Mouse (Mus musculus): ENCODE measurements around the gene Gpank1. TPM values are rescaled to one million over a fixed set of nuclear protein-coding genes. Genes with fewer than 3 reads are reported as not detected.
A peak's percentile ranks its signal among the peaks of the same experiment; 100 is the strongest.

The Gpank1 gene
- total RNA-seq, 2 experiments from 2014 or later: 22.6 to 48.5 TPM

DNA sequence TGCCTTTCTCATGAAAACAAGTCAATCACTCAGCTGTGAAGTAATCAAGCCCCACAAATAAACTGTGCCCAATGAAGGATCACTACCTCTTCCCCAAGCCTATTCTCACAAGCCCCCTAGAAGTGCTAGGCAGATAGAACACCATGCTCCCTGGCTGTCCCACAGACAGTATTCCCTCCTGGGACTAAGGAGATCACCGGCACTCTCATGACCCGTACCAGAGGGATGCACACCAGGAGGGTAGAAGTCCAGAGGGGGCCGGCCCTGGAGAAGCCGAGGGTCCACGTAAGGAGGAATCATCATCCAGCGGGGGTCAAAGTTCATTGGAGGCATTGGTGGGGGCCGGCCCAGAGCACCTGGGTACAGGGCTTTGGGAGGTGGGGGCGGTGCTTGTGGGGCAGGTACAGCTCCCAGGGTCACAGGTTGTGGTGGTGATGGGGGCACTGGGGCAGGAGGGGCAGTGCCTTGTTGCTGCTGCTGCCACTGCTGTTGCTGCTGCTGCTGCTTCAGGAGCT lies 36.5 kb downstream of the Gpank1 start:
- ATAC-seq (ENCODE audit: poor library complexity, severe bottlenecking): no peak

- ATAC-seq (ENCODE audit: poor library complexity, severe bottlenecking): no peak
Measured at GRCm38 (mm10) chr17:35158850-35159593, 37.8 kb downstream of the Gpank1 start.

- ATAC-seq (ENCODE audit: poor library complexity, severe bottlenecking): no peak
Measured at GRCm38 (mm10) chr17:35159638-35160037, 38.4 kb downstream of the Gpank1 start.

DNA sequence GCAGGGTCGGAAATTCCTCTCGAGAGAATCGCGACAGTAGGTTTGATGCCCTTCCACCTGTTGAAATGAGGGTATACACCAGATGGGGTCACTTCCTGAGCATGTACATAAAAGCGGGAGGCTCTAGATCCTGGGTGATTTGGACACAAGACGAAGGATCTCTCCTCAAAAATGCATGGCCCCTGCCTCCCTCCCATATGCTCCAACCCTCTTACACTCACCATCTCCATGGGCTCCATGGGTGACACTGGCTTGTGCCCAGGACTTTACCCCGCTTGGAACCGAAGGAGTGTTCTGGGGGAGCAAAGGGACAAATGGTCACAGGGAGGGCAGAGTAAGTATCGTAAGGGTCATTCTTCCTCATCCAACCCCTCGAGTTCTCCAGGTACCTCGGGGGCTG lies 40.2 kb downstream of the Gpank1 start:
- no peak for ATAC-seq (ENCODE audit: poor library complexity, severe bottlenecking)

GRCm38 (mm10) chr17:35162121-35162520 lies 40.9 kb downstream of the Gpank1 start:
- no peak for ATAC-seq (ENCODE audit: poor library complexity, severe bottlenecking)

- ATAC-seq (ENCODE audit: poor library complexity, severe bottlenecking): no peak
Measured at GRCm38 (mm10) chr17:35162730-35163129, 41.5 kb downstream of the Gpank1 start.

DNA sequence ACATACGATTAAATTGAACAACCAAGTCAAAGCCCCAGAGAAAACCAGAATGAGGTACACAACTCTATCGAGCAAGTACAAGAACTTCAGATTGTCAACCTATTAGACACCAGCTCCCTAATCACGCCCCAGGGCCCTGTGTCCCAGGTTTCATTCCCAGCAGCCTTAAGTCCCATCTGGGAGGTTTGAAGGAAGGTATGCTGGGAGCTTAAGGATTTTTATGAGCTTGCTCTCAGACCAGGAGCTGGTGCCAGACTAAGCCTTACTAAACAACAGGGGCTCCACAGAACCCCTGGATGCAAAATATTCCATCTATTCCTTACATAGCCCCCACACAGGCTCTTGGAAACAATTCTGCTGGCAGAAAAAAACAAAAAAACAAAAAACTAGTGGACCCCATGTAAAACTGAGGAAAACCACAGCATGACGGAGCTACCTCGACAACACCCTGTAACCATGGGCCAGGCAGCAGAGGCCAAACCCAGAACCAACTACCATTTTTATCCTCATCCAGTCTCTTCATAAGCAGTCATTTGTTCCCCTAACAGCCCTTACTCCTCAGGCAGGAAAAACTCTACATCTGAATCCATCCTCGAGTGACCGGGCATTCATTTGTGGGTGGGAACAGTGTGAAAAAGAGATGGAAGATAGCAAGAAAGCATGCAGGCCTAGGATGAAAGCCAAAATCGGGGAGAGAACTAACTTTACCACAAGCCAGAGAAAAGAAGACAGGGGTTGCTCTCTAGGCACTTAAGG lies 42.2 kb downstream of the Gpank1 start:
- ATAC-seq (ENCODE audit: poor library complexity, severe bottlenecking): no peak

- no peak for ATAC-seq (ENCODE audit: poor library complexity, severe bottlenecking)
Measured at GRCm38 (mm10) chr17:35164218-35164567, 42.9 kb downstream of the Gpank1 start.

DNA sequence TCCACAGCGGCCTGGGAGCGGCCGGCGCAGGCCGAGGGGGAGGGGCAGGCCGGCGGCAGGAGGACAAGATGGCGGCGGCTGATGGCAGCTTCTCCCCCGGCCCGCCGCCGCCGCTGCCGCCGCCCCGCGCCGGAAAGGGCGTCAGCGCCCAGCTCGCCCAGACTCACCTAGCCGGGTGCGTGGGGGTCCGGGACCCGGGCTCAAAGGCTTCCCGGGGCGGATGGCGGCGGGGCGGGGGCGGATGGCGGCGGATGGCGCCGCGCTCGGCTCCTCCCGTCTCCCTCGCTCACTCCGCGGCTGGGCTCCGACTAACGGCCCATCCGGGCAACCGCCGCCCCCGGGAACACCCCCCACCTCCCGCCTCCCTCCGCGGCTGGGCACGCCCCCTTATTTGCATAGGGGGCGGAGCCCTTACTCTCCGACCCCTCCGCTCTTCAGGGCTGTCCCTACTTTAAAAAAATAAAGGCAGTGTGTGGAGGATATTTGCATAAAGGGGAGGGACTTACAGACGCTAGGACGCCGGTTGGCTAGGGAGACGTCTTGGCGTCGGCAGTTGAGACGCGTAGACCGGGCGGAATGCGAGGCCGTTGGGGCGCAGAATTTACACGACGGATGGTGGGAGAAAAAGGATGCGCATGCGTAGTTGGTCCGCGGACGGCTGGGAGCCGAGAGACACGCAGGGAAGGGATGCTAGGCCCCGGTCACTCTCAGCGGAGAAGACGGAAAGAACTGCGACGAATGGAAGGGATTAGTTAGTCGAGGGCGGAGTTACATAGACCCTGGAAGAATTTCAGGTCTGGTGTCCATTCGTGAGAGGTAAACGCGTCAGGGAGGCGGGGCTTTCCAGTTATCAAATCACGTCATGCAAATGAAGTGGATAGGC lies 43.6 kb downstream of the Gpank1 start, which contains the start of gene Prrc2a:
Prrc2a (minus strand) TSS at position 330 of the 883 bp plus-strand sequence.
- ATAC-seq (ENCODE audit: poor library complexity, severe bottlenecking): peak; percentile 89

DNA sequence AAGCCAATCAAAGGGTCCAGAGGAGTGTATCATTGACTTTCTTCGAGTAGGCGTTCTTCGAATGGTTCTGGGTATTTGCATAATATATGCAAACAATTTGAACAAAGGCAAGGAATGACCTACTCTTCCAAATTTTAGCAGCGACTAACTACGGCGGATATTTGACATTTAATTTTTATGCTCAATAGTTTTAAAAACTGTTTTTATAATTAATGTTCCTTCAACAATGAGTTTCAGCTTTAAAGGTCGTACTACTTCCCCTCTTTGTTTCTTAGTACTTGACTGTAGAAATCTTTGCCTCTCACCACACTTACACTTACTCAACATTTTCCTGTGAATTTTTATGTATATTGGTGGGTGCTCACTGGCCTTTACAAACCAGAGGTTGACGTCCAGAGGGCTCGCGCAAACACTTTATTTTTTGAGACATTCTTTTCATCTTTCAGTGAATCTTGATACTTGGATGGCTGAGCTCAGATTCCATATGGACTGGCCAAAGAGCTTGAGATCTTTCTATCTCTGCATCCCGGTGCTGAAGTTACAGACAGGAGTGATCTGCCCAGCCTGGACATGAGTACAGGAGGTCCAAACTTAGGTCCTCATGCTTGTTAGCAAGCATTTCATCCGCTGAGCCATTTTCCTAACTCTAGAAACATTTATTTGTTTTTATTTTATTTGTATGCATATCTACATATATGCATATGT lies 44.3 kb downstream of the Gpank1 start:
- ATAC-seq (ENCODE audit: poor library complexity, severe bottlenecking): no peak

- no peak for ATAC-seq (ENCODE audit: poor library complexity, severe bottlenecking)
Measured at GRCm38 (mm10) chr17:35166352-35167035, 45.2 kb downstream of the Gpank1 start.

GRCm38 (mm10) chr17:35167794-35168193 lies 46.5 kb downstream of the Gpank1 start:
- no peak for ATAC-seq (ENCODE audit: poor library complexity, severe bottlenecking)

DNA sequence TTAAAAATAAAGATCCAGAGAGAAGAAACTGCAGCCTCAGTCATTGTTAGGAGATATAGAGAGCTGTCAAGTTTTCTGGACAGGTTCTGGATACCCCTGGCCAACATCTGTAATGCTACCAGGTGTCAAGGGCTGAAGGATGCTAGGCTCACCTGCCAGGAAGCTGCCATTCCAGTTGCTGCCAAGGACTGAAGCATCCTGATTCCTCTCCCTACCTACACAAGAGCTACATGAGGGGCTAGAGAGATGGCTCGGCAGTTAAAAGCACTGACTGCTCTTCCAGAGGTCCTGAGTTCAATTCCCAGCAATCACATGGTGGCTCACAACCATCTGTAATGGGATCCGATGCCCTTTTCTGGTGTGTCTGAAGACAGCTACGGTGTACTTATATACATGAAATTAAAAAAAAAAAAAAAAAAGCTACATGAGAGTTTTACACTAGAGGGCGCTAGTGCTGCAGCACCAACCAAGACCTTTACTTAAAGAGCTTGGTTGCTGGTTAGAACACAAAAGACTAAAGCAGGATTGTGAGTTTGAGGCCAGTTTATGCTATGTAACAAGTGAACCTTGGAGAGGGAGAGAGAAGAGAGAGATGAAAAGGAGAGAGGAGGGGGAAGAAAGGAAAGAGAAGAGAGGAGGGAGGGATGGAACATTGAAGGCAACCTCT lies 47.4 kb downstream of the Gpank1 start:
- ATAC-seq (ENCODE audit: poor library complexity, severe bottlenecking): no peak

DNA sequence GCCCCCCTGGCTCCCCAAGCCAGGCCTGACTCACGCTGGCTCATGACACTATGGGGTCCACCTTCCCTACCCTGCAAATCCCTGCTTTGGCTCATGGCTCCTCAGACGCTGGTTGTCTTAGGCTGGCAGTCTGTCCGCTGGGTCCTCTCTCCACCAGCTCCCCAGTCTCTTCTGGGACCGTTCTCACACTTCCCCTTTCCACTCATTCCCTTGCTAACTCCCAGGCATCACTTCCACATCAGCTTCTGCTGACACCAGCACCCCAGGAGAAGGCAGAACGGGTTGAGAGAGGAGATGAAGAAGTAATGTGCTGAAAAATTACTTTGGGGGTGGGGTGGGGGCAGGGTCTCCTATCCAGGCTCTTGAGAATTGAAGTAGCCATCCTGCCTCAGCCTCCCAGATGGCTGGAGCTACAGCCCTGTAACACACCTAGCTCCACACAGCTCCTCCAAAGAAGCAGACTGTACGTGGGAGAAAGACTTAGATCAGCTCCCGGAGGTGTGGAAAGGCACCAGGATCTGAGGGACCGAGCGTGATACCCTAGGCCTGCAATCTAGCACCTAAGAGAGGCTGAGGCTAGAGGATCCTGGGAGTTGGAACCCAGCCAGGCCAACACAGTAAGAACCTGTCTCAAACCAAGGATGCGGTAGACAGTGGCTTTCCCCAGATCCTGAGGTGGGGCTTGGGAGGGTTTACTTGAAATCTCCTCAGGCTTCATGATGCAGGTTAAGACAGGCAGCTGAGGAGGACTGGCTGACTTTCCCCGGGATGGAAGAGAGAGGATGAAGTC lies 51.4 kb downstream of the Gpank1 start:
- ATAC-seq (ENCODE audit: poor library complexity, severe bottlenecking): peak; percentile 85

DNA sequence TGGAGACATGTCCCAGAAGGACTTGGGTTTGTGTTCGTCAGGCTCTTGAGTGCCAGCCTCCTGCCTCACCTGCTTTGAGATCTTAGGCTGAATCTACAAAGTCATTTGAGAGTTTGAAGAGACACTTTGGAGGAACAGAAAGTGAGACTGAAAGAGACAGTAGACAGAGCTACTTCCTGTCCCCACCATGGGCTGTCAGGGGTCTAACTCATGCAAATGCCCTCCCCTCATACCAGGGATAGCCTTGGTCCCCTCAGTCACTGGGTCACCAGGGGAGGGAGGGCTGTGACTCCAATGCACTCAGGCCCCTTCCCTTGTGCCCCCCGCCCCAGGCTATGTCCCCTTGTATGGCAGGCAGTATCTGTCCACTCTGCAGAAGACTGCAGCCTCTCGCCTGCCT lies 52.1 kb downstream of the Gpank1 start:
- peak; percentile 45; the same call in 1 of the 2 replicates for ATAC-seq (ENCODE audit: poor library complexity, severe bottlenecking)

All from megakaryocyte, adult 5-6 weeks (primary cell).